Mouse (Mus musculus) limb, embryonic 11.5 days (tissue): Measurements from ENCODE around the gene Zcchc3. TPM values are rescaled to one million over a fixed set of nuclear protein-coding genes. Genes with fewer than 3 reads are reported as not detected.
A peak's percentile ranks its signal among the peaks of the same experiment; 100 is the strongest.

Experiments used
- ATAC-seq: fragments of 200-750 bp; cut with Nextera tagmentation; 2 replicates; pipeline ENCODE4 v1.8.0; 2017; ENCODE audit warnings: low read depth; ENCODE audit not compliant: insufficient number of reproducible peaks, low FRiP score, low TSS enrichment
- DNase-seq: peaks from one replicate; pipeline ENCODE4 v3.0.0-alpha.2; 2015; ENCODE audit warnings: low spot score
- H3K27ac ChIP-seq: fragments of 300-500 bp; sonication (generic); replicated peaks from 2 replicates; pipeline ENCODE4 v1.5.1; 2014; ENCODE audit warnings: low read depth, mild to moderate bottlenecking, low read length
- H3K27me3 ChIP-seq: fragments of 300-500 bp; sonication (generic); 2 replicates; pipeline ENCODE4 v1.6.1; 2014; ENCODE audit warnings: mild to moderate bottlenecking, low read length, mixed read lengths; ENCODE audit not compliant: control insufficient read depth, insufficient read depth
- H3K36me3 ChIP-seq: fragments of 300-500 bp; sonication (generic); 2 replicates; pipeline ENCODE4 v1.6.1; 2014; ENCODE audit warnings: mild to moderate bottlenecking, low read length, moderate library complexity, mixed read lengths; ENCODE audit not compliant: control insufficient read depth, insufficient read depth
- H3K4me1 ChIP-seq: fragments of 300-500 bp; sonication (generic); 2 replicates; pipeline ENCODE4 v1.6.1; 2014; ENCODE audit warnings: low read length, mixed read lengths; ENCODE audit not compliant: control insufficient read depth, insufficient read depth
- H3K4me2 ChIP-seq: fragments of 300-500 bp; sonication (generic); 2 replicates; pipeline ENCODE4 v1.6.1; 2014; ENCODE audit warnings: low read depth, mild to moderate bottlenecking, moderate library complexity; ENCODE audit not compliant: severe bottlenecking
- H3K4me3 ChIP-seq: fragments of 300-500 bp; sonication (generic); 2 replicates; pipeline ENCODE4 v1.5.1; 2014; ENCODE audit warnings: low read depth, low read length
- H3K9ac ChIP-seq: fragments of 300-500 bp; sonication (generic); 2 replicates; pipeline ENCODE4 v1.6.1; 2014; ENCODE audit warnings: mild to moderate bottlenecking, low read length
- H3K9me3 ChIP-seq: fragments of 300-500 bp; sonication (generic); 2 replicates; pipeline ENCODE4 v1.6.1; 2016; ENCODE audit warnings: low read length; ENCODE audit not compliant: control insufficient read depth
- WGBS: fragments of 180-500 bp; shearing (Covaris S2); extraction: QIAGEN DNeasy Blood & Tissue Kit; methylation state at CpG from one replicate; pipeline ENCODE4 v1.1.7; 2014; 5-methylcytosine and 5-hydroxymethylcytosine counted together
- polyA plus RNA-seq: library from polyadenylated mRNA; unstranded; fragments of >200 nt; fragmentation: Nextera tagmentation; extraction: Ambion mirVana; gene quantifications from 2 replicates; pipeline ENCODE4 v1.2.1, GENCODE M21; 2014

Gene Zcchc3
- polyA plus RNA-seq, 1 experiment from 2014 or later: 69.4 TPM

GRCm38 (mm10) chr2:152398691-152399090 is 16.1 kb downstream of the Zcchc3 start:
- H3K27me3 ChIP-seq: no peaks in the 10 kb centered on the region
- peak overlapping the region; percentile 31 for H3K9ac ChIP-seq
- H3K27ac ChIP-seq: peak overlapping the region; percentile 99
- WGBS: under 1% methylated on average over 38 of the region's 38 CpGs
- peak overlapping the region; percentile 58 for H3K4me2 ChIP-seq
- H3K9me3 ChIP-seq: no peaks in the 10 kb centered on the region
- H3K4me1 ChIP-seq: peaks cover 19% of the 10 kb centered on the region
- H3K36me3 ChIP-seq: no peaks in the 10 kb centered on the region
- DNase-seq: peak; percentile 95
- H3K4me3 ChIP-seq: peak overlapping the region; percentile 88
- ATAC-seq: peak; percentile 86

- under 1% methylated on average over 78 of the region's 104 CpGs for WGBS
- no peaks in the 10 kb centered on the region for H3K27me3 ChIP-seq
- peak; percentile 57 for ATAC-seq
- DNase-seq: peak; percentile 100
- H3K4me3 ChIP-seq: peak within 1 kb of the TSS; percentile 88
- peak within 1 kb of the TSS; percentile 99 for H3K27ac ChIP-seq
- peaks cover 22% of the 10 kb centered on the region for H3K4me1 ChIP-seq
- peak within 1 kb of the TSS; percentile 97 for H3K9ac ChIP-seq
- no peaks in the 10 kb centered on the region for H3K36me3 ChIP-seq
- peak within 1 kb of the TSS; percentile 58 for H3K4me2 ChIP-seq
- H3K9me3 ChIP-seq: no peaks in the 10 kb centered on the region
Observed at GRCm38 (mm10) chr2:152397680-152398435, 17.0 kb downstream of the Zcchc3 start, which contains the start of gene Sox12. Gene Sox12 (minus strand): TSS chr2:152398063.

- Histone ChIP-seq H3K9me3 (no peaks in the 10 kb centered on the region), H3K27ac (peak overlapping the region; percentile 99), H3K4me1 (peaks cover 22% of the 10 kb centered on the region), H3K4me2 (peak overlapping the region; percentile 58), H3K27me3 (no peaks in the 10 kb centered on the region), H3K4me3 (peak overlapping the region; percentile 88), H3K36me3 (no peaks in the 10 kb centered on the region), H3K9ac (peak overlapping the region; percentile 97)
- peak; percentile 84 for DNase-seq
- WGBS: under 1% methylated on average over 75 of the region's 77 CpGs
- no peak; the same call in 1 of the 2 replicates for ATAC-seq
Observed at GRCm38 (mm10) chr2:152397004-152397589, 17.7 kb downstream of the Zcchc3 start.

- H3K9ac ChIP-seq: peak overlapping the region; percentile 97
- under 1% methylated on average over 46 of the region's 46 CpGs for WGBS
- H3K27me3 ChIP-seq: no peaks in the 10 kb centered on the region
- DNase-seq (peak; percentile 97), ATAC-seq (peak; percentile 70)
- peak overlapping the region; percentile 58 for H3K4me2 ChIP-seq
- peak overlapping the region; percentile 88 for H3K4me3 ChIP-seq
- peak overlapping the region; percentile 99 for H3K27ac ChIP-seq
- peaks cover 22% of the 10 kb centered on the region for H3K4me1 ChIP-seq
- no peaks in the 10 kb centered on the region for H3K9me3 ChIP-seq
- H3K36me3 ChIP-seq: no peaks in the 10 kb centered on the region
Observed at GRCm38 (mm10) chr2:152396110-152397003, 18.5 kb downstream of the Zcchc3 start.

- H3K27ac ChIP-seq: no peak overlapping the region
- no peaks in the 10 kb centered on the region for H3K9me3 ChIP-seq
- DNase-seq (no peak), ATAC-seq (no peak)
- 25% methylated on average over 13 of the region's 13 CpGs for WGBS
- no peaks in the 10 kb centered on the region for H3K36me3 ChIP-seq
- peak overlapping the region; percentile 58 for H3K4me2 ChIP-seq
- peaks cover 22% of the 10 kb centered on the region for H3K4me1 ChIP-seq
- peak overlapping the region; percentile 14 for H3K9ac ChIP-seq
- H3K27me3 ChIP-seq: no peaks in the 10 kb centered on the region
- peak overlapping the region; percentile 88 for H3K4me3 ChIP-seq
Observed at GRCm38 (mm10) chr2:152395271-152395920, 19.4 kb downstream of the Zcchc3 start.

GRCm38 (mm10) chr2:152393225-152394017 is 21.4 kb downstream of the Zcchc3 start:
- Histone ChIP-seq H3K9me3 (no peaks in the 10 kb centered on the region), H3K27me3 (no peaks in the 10 kb centered on the region), H3K4me3 (0 out of 2 replicates have a peak overlapping the region, but pooled peaks have one; percentile 10), H3K4me2 (no peak overlapping the region; the same call in 1 of the 2 replicates), H3K4me1 (peaks cover 22% of the 10 kb centered on the region), H3K9ac (no peak overlapping the region), H3K36me3 (no peaks in the 10 kb centered on the region), H3K27ac (no peak overlapping the region)
- WGBS: 51% methylated on average over 9 of the region's 9 CpGs
- DNase-seq (no peak), ATAC-seq (no peak)

- H3K4me3 ChIP-seq: no peak overlapping the region
- WGBS: 16% methylated on average over 3 of the region's 3 CpGs
- no peaks in the 10 kb centered on the region for H3K27me3 ChIP-seq
- H3K4me1 ChIP-seq: peaks cover 22% of the 10 kb centered on the region
- DNase-seq (peak; percentile 51), ATAC-seq (no peak)
- no peak overlapping the region for H3K4me2 ChIP-seq
- H3K9ac ChIP-seq: no peak overlapping the region
- H3K9me3 ChIP-seq: no peaks in the 10 kb centered on the region
- no peak overlapping the region for H3K27ac ChIP-seq
- H3K36me3 ChIP-seq: no peaks in the 10 kb centered on the region
Observed at GRCm38 (mm10) chr2:152392786-152393185, 22.0 kb downstream of the Zcchc3 start.
